Mouse (Mus musculus) liver, embryonic 14.5 days (tissue): Measurements from ENCODE around the gene Gm10354. TPM values are rescaled to one million over a fixed set of nuclear protein-coding genes. Genes with fewer than 3 reads are reported as not detected.
"Not testable (repeated sequence)": the region's sequence is repeated elsewhere in the genome, so short reads cannot be mapped to it uniquely, and the experiment has no call there.

Source experiments
- ATAC-seq: fragments of 200-750 bp; cut with Nextera tagmentation; 2 replicates; pipeline ENCODE4 v1.8.0; 2017; ENCODE audit warnings: moderate number of reproducible peaks, mild to moderate bottlenecking, moderate library complexity; ENCODE audit not compliant: insufficient read depth
- DNase-seq, 3 experiments: peaks; one replicate each; pipeline ENCODE4 v3.0.0-alpha.2; 2012 to 2013; ENCODE audit warnings: low read depth in 3 of 3, low spot score in 3 of 3
- H3K27ac ChIP-seq: fragments of 300-500 bp; sonication (generic); 2 replicates; pipeline ENCODE4 v1.5.1; 2014; ENCODE audit warnings: moderate library complexity, mild to moderate bottlenecking, control low read depth, inconsistent platforms
- H3K27me3 ChIP-seq: fragments of 300-500 bp; sonication (generic); 2 replicates; pipeline ENCODE4 v1.6.1; 2014; ENCODE audit warnings: mild to moderate bottlenecking, low read length, moderate library complexity; ENCODE audit not compliant: control insufficient read depth, insufficient read depth
- H3K36me3 ChIP-seq: fragments of 300-500 bp; sonication (generic); replicated peaks from 2 replicates; pipeline ENCODE4 v1.6.1; 2014; ENCODE audit warnings: low read depth; ENCODE audit not compliant: control insufficient read depth, insufficient read depth
- H3K4me1 ChIP-seq, 2 experiments: fragments of 200-500 bp in 1 of 2; fragments of 300-500 bp in 1 of 2; sonication (generic) in 1 of 2; replicated peaks; 2 replicates each; pipeline ENCODE4 v1.6.1; 2012 to 2014; ENCODE audit warnings: antibody characterized with exemption in 1 of 2, inconsistent platforms in 1 of 2, low read length in 1 of 2; ENCODE audit not compliant: control insufficient read depth in 2 of 2, insufficient read depth in 2 of 2
- H3K4me2 ChIP-seq: fragments of 300-500 bp; sonication (generic); 2 replicates; pipeline ENCODE4 v1.6.1; 2014; ENCODE audit warnings: low read depth, mild to moderate bottlenecking, control low read depth, moderate library complexity
- H3K4me3 ChIP-seq, 2 experiments: fragments of 200-500 bp in 1 of 2; fragments of 300-500 bp in 1 of 2; sonication (generic) in 1 of 2; 2 replicates each; pipeline ENCODE4 v1.5.1; 2012 to 2014; ENCODE audit warnings: low read depth in 2 of 2, low read length in 2 of 2, mild to moderate bottlenecking in 2 of 2, control low read depth in 1 of 2, inconsistent platforms in 1 of 2, moderate library complexity in 1 of 2; ENCODE audit not compliant: insufficient read depth in 1 of 2
- H3K9ac ChIP-seq: fragments of 300-500 bp; sonication (generic); replicated peaks from 2 replicates; pipeline ENCODE4 v1.6.1; 2014; ENCODE audit warnings: mild to moderate bottlenecking, control low read depth, moderate library complexity
- H3K9me3 ChIP-seq: fragments of 300-500 bp; sonication (generic); 2 replicates; pipeline ENCODE4 v1.6.1; 2016; ENCODE audit warnings: low read length, mixed read lengths; ENCODE audit not compliant: control insufficient read depth
- WGBS: fragments of 180-500 bp; shearing (Covaris S2); extraction: QIAGEN DNeasy Blood & Tissue Kit; methylation state at CpG from one replicate; pipeline ENCODE4 v1.1.7; 2014; ENCODE audit not compliant: insufficient replicate concordance; 5-methylcytosine and 5-hydroxymethylcytosine counted together
- polyA plus RNA-seq, 2 experiments: library from polyadenylated mRNA; depleted of rRNA in 1 of 2; stranded (reverse) in 1 of 2; unstranded in 1 of 2; fragments of >200 nt; fragmentation: Nextera tagmentation in 1 of 2; extraction: Ambion mirVana in 1 of 2; gene quantifications; 2 replicates each; pipeline versions ENCODE4 v1.2.1 to v1.2.3; 2012 to 2014

Gm10354 gene
- polyA plus RNA-seq, 2 experiments, result not detected

- not testable (repeated sequence) for ATAC-seq, H3K36me3 ChIP-seq
- 55% methylated on average over 7 of the region's 7 CpGs for WGBS
These were observed 26.9 kb downstream of the Gm10354 start for GRCm38 (mm10) chr5:14951822-14952221.

GRCm38 (mm10) chr5:14947482-14948198, 31.1 kb downstream of the Gm10354 start:
- not testable (repeated sequence) for H3K4me1 ChIP-seq, H3K9ac ChIP-seq, DNase-seq, H3K36me3 ChIP-seq, H3K27ac ChIP-seq, H3K9me3 ChIP-seq, H3K4me3 ChIP-seq, ATAC-seq, H3K4me2 ChIP-seq, H3K27me3 ChIP-seq
- 38% methylated on average over 4 of the region's 4 CpGs for WGBS

More at GRCm38 (mm10) chr5:14951822-14952221, 26.9 kb downstream of the Gm10354 start:
- not testable (repeated sequence) for H3K9ac ChIP-seq, DNase-seq, H3K4me1 ChIP-seq, H3K4me2 ChIP-seq, H3K9me3 ChIP-seq, H3K27me3 ChIP-seq, H3K4me3 ChIP-seq, H3K27ac ChIP-seq

GRCm38 (mm10) chr5:14945524-14945923, 33.2 kb downstream of the Gm10354 start:
- H3K27ac ChIP-seq, H3K4me1 ChIP-seq, H3K27me3 ChIP-seq, H3K4me3 ChIP-seq, H3K4me2 ChIP-seq, DNase-seq, H3K9ac ChIP-seq, ATAC-seq, H3K9me3 ChIP-seq, H3K36me3 ChIP-seq: not testable (repeated sequence)
- 38% methylated on average over 4 of the region's 4 CpGs for WGBS

GRCm38 (mm10) chr5:14941043-14941442, 37.7 kb downstream of the Gm10354 start:
- not testable (repeated sequence) for H3K27me3 ChIP-seq, H3K4me3 ChIP-seq, ATAC-seq, H3K9ac ChIP-seq, H3K4me1 ChIP-seq, H3K9me3 ChIP-seq, H3K27ac ChIP-seq, H3K36me3 ChIP-seq, H3K4me2 ChIP-seq, DNase-seq
- WGBS, result 52% methylated on average over 1 of the region's 1 CpGs

GRCm38 (mm10) chr5:14938329-14938728, 40.4 kb downstream of the Gm10354 start, which contains the start of gene Speer4e:
Gene Speer4e (minus strand): TSS chr5:14938429.
- not testable (repeated sequence) for DNase-seq, H3K4me3 ChIP-seq

GRCm38 (mm10) chr5:14933721-14934120, 45.0 kb downstream of the Gm10354 start:
- not testable (repeated sequence) for H3K27ac ChIP-seq, H3K4me3 ChIP-seq, ATAC-seq, DNase-seq, H3K36me3 ChIP-seq, H3K9ac ChIP-seq, H3K4me1 ChIP-seq, H3K9me3 ChIP-seq, H3K4me2 ChIP-seq, H3K27me3 ChIP-seq
- WGBS, result 50% methylated on average over 5 of the region's 6 CpGs

More at GRCm38 (mm10) chr5:14938329-14938728, 40.4 kb downstream of the Gm10354 start, which contains the start of gene Speer4e:
- H3K9ac ChIP-seq, H3K9me3 ChIP-seq, H3K27me3 ChIP-seq, ATAC-seq, H3K4me2 ChIP-seq, H3K27ac ChIP-seq, H3K36me3 ChIP-seq, H3K4me1 ChIP-seq: not testable (repeated sequence)
- 33% methylated on average over 1 of the region's 1 CpGs for WGBS

DNA sequence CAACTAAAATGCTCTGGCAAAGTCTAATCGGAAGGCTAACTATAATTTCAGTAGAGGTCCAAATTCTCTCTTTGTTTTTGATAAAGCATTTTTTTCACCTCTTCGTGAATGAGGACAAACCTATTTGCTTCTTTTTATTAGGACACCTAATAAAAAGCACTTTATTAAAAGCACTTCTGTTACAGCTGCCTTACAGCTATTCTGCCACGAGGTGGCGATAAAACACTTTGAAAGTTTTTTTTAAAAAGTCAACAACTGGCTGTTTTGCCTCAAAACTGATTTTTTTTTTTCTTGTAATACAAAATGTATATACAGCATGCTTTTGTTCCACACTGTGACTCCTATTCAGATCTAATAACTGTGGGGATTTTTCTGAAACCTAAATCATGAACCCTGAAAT, 51.7 kb downstream of the Gm10354 start:
- H3K27ac ChIP-seq, H3K36me3 ChIP-seq, ATAC-seq, H3K9ac ChIP-seq, H3K9me3 ChIP-seq, DNase-seq, H3K4me3 ChIP-seq, H3K4me1 ChIP-seq, H3K4me2 ChIP-seq, H3K27me3 ChIP-seq: not testable (repeated sequence)
- WGBS, result 19% methylated on average over 4 of the region's 4 CpGs
